In the genomic region with DNA sequence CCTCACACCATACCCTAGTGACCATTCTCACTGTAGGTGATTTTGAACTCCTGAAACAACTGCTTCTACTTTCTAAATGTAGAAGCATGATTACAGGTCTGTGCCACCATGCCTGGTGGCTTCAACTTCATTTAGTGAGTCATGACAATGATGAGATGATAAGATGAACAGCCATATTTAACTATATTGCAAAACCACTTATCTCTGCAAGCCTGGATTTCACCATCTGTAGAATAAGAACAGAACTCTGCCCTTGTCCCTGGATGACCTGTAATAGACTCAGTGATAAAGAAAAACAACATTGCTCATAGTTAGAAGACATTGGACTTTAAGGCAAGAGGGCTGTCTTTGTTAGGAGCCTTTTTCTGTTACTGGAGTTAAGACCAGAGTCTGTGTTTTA, we compare ENCODE assay signal across 20 mouse cellular contexts.
"Had no signal": no experiment of that assay in that cellular context is flagged by ENCODE, and none has a peak within 500 bp of the region (broad histone marks: within the 10 kb centered on the region; RNA-seq: fewer than 3 reads in every experiment).

No protein-coding gene starts in this region.

- H3K4me3 ChIP-seq: limb, embryonic 12.5 days; limb, embryonic 15.5 days; lung, embryonic 15.5 days; megakaryocyte, embryonic 14.5 days; neural tube, embryonic 12.5 days; neural tube, embryonic 15.5 days; stomach, embryonic 15.5 days had no signal

- H3K4me2 ChIP-seq: limb, embryonic 12.5 days; limb, embryonic 15.5 days; lung, embryonic 15.5 days; midbrain, embryonic 11.5 days; neural tube, embryonic 12.5 days; neural tube, embryonic 15.5 days; stomach, embryonic 15.5 days had no signal

- H3K9me3 ChIP-seq: stomach, embryonic 15.5 days had no signal

- H3K27me3 ChIP-seq: limb, embryonic 12.5 days; limb, embryonic 15.5 days; lung, embryonic 15.5 days; megakaryocyte, embryonic 14.5 days; neural tube, embryonic 12.5 days; neural tube, embryonic 15.5 days; stomach, embryonic 15.5 days had no signal

- H3K9ac ChIP-seq: limb, embryonic 12.5 days; limb, embryonic 15.5 days; liver, embryonic 14.5 days; lung, embryonic 15.5 days; neural tube, embryonic 12.5 days; neural tube, embryonic 15.5 days; stomach, embryonic 15.5 days had no signal

- H3K4me1 ChIP-seq: limb, embryonic 12.5 days; limb, embryonic 15.5 days; lung, embryonic 15.5 days; megakaryocyte, embryonic 14.5 days; neural tube, embryonic 12.5 days; neural tube, embryonic 15.5 days; stomach, embryonic 15.5 days had no signal

- H3K27ac ChIP-seq: kidney, postnatal 0 days; limb, embryonic 12.5 days; limb, embryonic 15.5 days; liver, embryonic 14.5 days; lung, embryonic 15.5 days; neural tube, embryonic 12.5 days; neural tube, embryonic 15.5 days; stomach, embryonic 15.5 days had no signal

- DNase-seq: kidney, adult 2 months; kidney, postnatal 25 days; left cerebral cortex, postnatal 4 days; lung, adult 18-20 months; lung, postnatal 10 days; lung, postnatal 4 days; midbrain, embryonic 14.5 days; retina, postnatal 1 day; right cerebral cortex, postnatal 25 days; thymus, postnatal 25 days had no signal
